Mouse (Mus musculus): ENCODE data around the gene Cpne8.

Cpne8 gene

GRCm38 (mm10) chr15:90678985-90679759 is at the start of gene Cpne8:
Cpne8 (minus strand) TSS chr15:90679432.
- no peak for DNase-seq (ENCODE audit: low read depth, low spot score)

GRCm38 (mm10) chr15:90717717-90718116 is 38.5 kb upstream of the Cpne8 start:
- DNase-seq (ENCODE audit: low read depth, low spot score), result no peak

GRCm38 (mm10) chr15:90709296-90709695 is 30.1 kb upstream of the Cpne8 start:
- DNase-seq (ENCODE audit: low read depth, low spot score), result no peak

- no peak for DNase-seq (ENCODE audit: low read depth, low spot score)
Measured at GRCm38 (mm10) chr15:90704314-90704713, 25.1 kb upstream of the Cpne8 start.

GRCm38 (mm10) chr15:90703502-90704232 is 24.4 kb upstream of the Cpne8 start:
- no peak for DNase-seq (ENCODE audit: low read depth, low spot score)

- DNase-seq (ENCODE audit: low read depth, low spot score), result no peak
Measured at GRCm38 (mm10) chr15:90686770-90687169, 7.5 kb upstream of the Cpne8 start.

- DNase-seq (ENCODE audit: low read depth, low spot score), result peak; percentile 36
Measured at GRCm38 (mm10) chr15:90679760-90680579, 738 bp upstream of the Cpne8 start.

GRCm38 (mm10) chr15:90678488-90678887 is 744 bp downstream of the Cpne8 start:
- DNase-seq (ENCODE audit: low read depth, low spot score), result no peak

- DNase-seq (ENCODE audit: low read depth, low spot score), result no peak
Measured at GRCm38 (mm10) chr15:90669494-90669893, 9.7 kb downstream of the Cpne8 start.

- DNase-seq (ENCODE audit: low read depth, low spot score), result no peak
Measured at GRCm38 (mm10) chr15:90666893-90667292, 12.3 kb downstream of the Cpne8 start.

- no peak for DNase-seq (ENCODE audit: low read depth, low spot score)
Measured at GRCm38 (mm10) chr15:90664615-90665014, 14.6 kb downstream of the Cpne8 start.

- no peak for DNase-seq (ENCODE audit: low read depth, low spot score)
Measured at GRCm38 (mm10) chr15:90663631-90664030, 15.6 kb downstream of the Cpne8 start.

GRCm38 (mm10) chr15:90660723-90661122 is 18.5 kb downstream of the Cpne8 start:
- no peak for DNase-seq (ENCODE audit: low read depth, low spot score)

- DNase-seq (ENCODE audit: low read depth, low spot score), result no peak
Measured at GRCm38 (mm10) chr15:90658053-90658452, 21.2 kb downstream of the Cpne8 start.

GRCm38 (mm10) chr15:90656521-90656920 is 22.7 kb downstream of the Cpne8 start:
- no peak for DNase-seq (ENCODE audit: low read depth, low spot score)

GRCm38 (mm10) chr15:90647011-90647577 is 32.1 kb downstream of the Cpne8 start:
- DNase-seq (ENCODE audit: low read depth, low spot score), result no peak

- no peak for DNase-seq (ENCODE audit: low read depth, low spot score)
Measured at GRCm38 (mm10) chr15:90646326-90646725, 32.9 kb downstream of the Cpne8 start.

GRCm38 (mm10) chr15:90645828-90646227 is 33.4 kb downstream of the Cpne8 start:
- DNase-seq (ENCODE audit: low read depth, low spot score), result no peak

- DNase-seq (ENCODE audit: low read depth, low spot score), result no peak
Measured at GRCm38 (mm10) chr15:90624201-90624600, 55.0 kb downstream of the Cpne8 start.

GRCm38 (mm10) chr15:90622005-90622404 is 57.2 kb downstream of the Cpne8 start:
- DNase-seq (ENCODE audit: low read depth, low spot score), result no peak

GRCm38 (mm10) chr15:90619736-90620135 is 59.5 kb downstream of the Cpne8 start:
- no peak for DNase-seq (ENCODE audit: low read depth, low spot score)
